Mouse (Mus musculus): ENCODE results near the gene Gpc2. TPM values are rescaled to one million over a fixed set of nuclear protein-coding genes. Genes with fewer than 3 reads are reported as not detected.

Gpc2 gene
- polyA plus RNA-seq (2012; ENCODE audit: insufficient read depth, insufficient read length, missing spikeins), result not detected in 2 replicates

DNA sequence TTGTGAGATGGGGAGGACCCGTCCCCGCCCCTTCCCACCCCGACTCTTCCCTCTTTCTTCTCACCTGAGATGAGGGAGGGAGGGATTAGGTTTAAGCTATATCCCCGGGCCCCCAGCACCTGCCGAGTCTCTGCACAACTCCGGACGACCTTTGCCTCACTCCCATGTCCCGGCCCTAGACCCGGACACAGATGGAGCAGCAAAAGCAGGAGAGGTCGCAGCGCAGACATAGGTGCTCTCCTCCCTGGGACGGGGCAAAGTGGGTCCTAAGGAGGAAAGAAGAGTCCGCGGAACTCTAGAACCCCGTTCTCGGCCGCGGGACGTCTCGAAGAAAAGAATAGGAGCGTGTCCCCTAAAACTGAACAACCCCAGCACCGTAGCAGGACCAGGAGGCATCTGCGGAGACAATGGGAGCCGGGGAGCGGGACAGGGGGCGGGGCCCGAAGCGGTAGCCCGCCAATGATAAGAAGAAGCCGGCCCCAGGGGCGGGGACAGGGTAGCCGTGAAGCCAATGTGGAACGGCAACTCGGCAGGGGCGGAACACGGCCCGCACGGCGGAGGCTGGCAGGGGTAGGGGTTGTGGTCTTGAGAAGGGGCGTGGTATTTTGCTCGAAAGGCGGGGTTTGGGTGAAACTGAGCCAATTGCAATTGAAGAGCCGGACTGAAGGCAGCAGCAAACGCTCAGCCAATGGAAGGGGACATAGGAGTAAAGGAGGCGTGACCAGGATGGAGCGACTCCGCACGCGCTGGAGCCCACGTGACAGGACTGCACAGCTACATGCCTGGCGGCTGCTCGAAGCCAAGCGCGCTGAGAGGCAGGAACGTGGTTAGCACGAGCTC lies at the start of gene Gpc2, which contains the start of the genes Gm43720 and Stag3:
Gpc2 (minus strand) TSS at position 421 of the 840 bp plus-strand sequence.
Gm43720 (minus strand) TSS at position 374 of the 840 bp plus-strand sequence.
Stag3 (plus strand) TSS at position 656 of the 840 bp plus-strand sequence.
- H3K4me1 ChIP-seq (ENCODE audit: control insufficient read depth, insufficient read depth, insufficient read length, low read length), result no peaks in the 10 kb centered on the region
- no peak within 1 kb of the TSS for H3K27ac ChIP-seq (replicated peaks; ENCODE audit: low read depth, low read length)
- peak within 1 kb of the TSS; percentile 52 for H3K4me3 ChIP-seq (ENCODE audit: insufficient read depth, low read depth, low read length)

DNA sequence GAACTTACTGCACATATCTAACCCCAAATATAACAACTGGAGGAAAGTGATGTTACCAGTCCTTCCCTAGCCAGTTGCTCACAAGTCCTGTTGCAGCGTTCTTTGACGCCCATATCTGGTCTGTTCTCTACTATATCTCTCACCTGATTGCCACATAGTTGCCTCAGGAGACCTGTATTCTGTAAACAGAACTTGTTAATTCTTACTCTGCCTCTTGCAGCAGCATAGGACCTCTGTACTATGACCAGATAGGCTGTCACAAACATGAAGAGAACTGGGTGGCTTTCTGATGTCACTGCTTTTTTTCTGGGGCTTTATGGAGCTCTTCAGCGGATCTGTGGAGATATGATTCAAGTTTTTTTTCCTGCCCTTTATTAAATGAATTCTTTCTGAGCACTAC lies 33.0 kb upstream of the Gpc2 start:
- H3K4me1 ChIP-seq (ENCODE audit: control insufficient read depth, insufficient read depth, insufficient read length, low read length), result no peaks in the 10 kb centered on the region
- H3K27ac ChIP-seq (replicated peaks; ENCODE audit: low read depth, low read length), result no peak overlapping the region
- no peak overlapping the region for H3K4me3 ChIP-seq (ENCODE audit: insufficient read depth, low read depth, low read length)

DNA sequence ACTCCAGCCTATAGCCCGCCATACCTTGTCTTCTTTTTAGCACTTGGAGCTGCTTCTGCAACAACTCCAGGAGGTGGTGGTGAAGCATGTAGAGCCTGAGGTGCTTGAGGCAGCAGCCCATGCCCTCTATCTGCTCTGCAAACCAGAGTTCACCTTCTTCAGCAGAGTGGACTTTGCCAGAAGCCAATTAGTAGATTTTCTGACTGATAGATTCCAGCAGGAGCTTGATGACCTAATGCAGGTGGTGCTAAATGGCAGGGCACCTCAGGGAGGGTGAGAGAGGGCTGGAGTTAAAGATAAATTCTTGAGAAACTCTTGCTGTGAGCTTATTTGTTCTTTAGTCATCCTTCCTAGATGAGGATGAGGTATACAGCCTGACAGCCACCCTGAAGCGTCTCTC lies 19.8 kb upstream of the Gpc2 start:
- no peaks in the 10 kb centered on the region for H3K4me1 ChIP-seq (ENCODE audit: control insufficient read depth, insufficient read depth, insufficient read length, low read length)
- H3K4me3 ChIP-seq (ENCODE audit: insufficient read depth, low read depth, low read length), result no peak overlapping the region
- no peak overlapping the region for H3K27ac ChIP-seq (replicated peaks; ENCODE audit: low read depth, low read length)

DNA sequence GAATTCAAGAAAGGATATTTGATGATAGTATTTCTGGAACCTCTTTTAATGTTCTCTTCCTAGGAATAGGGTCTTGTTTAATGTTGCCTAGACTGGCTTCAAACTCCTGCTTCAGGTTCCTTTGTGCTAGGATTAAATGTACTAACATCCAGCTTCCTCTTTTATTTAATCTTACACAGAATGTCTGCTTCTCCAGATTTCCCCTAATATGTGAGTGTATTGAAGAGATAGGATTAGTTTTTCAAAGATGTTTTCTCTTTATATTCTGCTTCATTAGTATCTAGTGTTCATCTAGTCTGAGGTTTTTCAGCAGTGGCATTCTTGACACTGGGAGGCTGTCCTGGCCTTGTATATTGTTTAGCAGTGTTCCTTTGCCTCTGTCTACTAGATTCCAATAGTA lies 14.4 kb upstream of the Gpc2 start:
- H3K4me3 ChIP-seq (ENCODE audit: insufficient read depth, low read depth, low read length), result no peak overlapping the region
- H3K4me1 ChIP-seq (ENCODE audit: control insufficient read depth, insufficient read depth, insufficient read length, low read length), result no peaks in the 10 kb centered on the region
- H3K27ac ChIP-seq (replicated peaks; ENCODE audit: low read depth, low read length), result no peak overlapping the region

DNA sequence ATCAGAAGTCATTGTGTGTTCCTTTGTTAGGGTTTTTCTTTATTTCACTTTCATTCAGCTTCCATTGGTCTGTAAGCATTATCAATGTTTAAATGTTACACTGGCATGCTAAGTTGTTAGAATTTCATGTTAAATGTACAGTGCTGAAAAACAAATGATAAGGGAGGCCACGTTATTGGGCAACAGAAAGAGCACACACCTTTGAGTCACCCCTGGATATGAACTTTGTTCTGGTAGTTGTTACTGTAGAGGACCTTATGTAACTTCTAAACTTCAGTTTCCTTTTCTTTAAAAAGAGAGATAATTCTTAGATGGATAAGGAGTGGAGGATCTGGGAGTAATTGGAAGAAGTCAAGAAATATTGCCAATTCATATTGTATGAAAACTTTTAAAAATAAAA lies 11.8 kb upstream of the Gpc2 start:
- H3K4me1 ChIP-seq (ENCODE audit: control insufficient read depth, insufficient read depth, insufficient read length, low read length), result no peaks in the 10 kb centered on the region
- H3K4me3 ChIP-seq (ENCODE audit: insufficient read depth, low read depth, low read length), result no peak overlapping the region
- no peak overlapping the region for H3K27ac ChIP-seq (replicated peaks; ENCODE audit: low read depth, low read length)

DNA sequence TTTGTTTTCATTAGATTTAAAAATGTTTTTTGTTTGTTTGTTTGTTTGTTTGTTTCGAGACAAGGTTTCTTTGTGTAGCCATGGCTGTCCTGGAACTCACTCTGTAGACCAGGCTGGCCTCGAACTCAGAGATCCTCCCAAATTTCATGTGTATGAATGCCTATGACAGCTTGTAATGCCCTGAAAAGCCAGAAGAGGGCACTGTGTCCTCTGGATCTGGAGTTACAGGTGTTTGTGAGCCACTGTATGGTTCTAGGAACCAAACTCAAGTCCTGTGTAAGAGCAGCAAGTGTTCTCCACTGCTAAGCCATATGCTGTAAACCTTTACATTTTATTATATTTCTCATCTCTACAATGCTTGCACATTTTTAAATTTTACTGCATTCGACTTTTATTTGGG lies 8.1 kb upstream of the Gpc2 start:
- no peak overlapping the region for H3K4me3 ChIP-seq (ENCODE audit: insufficient read depth, low read depth, low read length)
- no peak overlapping the region for H3K27ac ChIP-seq (replicated peaks; ENCODE audit: low read depth, low read length)
- H3K4me1 ChIP-seq (ENCODE audit: control insufficient read depth, insufficient read depth, insufficient read length, low read length), result no peaks in the 10 kb centered on the region

DNA sequence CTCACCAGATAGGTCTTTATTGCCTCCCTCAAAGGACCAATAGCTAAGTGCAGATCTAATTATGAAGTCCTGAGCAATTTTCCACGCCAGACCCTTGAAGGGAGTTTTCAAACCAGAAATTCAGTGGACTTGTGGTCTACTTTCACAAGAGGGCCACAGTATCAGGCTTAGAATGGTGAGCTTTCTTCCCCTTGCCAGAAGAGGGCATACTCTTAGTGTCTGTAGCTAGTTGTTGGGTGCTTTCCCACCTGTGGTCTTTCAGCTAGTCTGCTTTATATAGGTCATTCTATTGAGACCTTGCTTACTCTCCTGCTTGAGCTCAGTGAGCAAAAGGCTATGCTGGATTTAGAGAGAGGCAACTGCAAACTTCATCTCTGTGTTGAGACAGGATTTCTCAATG lies 3.7 kb upstream of the Gpc2 start:
- Histone ChIP-seq H3K4me3 (ENCODE audit: insufficient read depth, low read depth, low read length) (no peak overlapping the region), H3K27ac (replicated peaks; ENCODE audit: low read depth, low read length) (no peak overlapping the region), H3K4me1 (ENCODE audit: control insufficient read depth, insufficient read depth, insufficient read length, low read length) (no peaks in the 10 kb centered on the region)

DNA sequence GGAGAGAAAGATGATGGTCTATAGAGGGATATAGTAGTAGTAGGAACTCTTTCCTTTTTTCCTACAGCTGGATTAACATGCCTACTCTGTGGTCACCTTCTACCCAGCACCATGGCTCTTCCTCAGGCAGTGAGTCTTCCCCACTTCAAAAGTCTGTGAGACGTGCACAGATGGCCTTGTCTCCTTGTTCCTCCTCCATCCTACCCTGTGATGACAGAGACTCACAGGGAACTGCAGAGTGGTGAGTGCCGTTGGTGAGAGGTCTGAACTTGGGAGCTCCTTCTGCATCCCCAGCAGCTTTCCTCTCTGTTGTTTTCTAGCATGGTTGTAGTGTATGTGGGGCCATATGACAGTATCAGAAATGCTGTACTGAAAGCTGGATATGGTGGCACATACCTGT lies 2.0 kb upstream of the Gpc2 start:
- H3K4me1 ChIP-seq (ENCODE audit: control insufficient read depth, insufficient read depth, insufficient read length, low read length), result no peaks in the 10 kb centered on the region
- no peak overlapping the region for H3K4me3 ChIP-seq (ENCODE audit: insufficient read depth, low read depth, low read length)
- no peak overlapping the region for H3K27ac ChIP-seq (replicated peaks; ENCODE audit: low read depth, low read length)

DNA sequence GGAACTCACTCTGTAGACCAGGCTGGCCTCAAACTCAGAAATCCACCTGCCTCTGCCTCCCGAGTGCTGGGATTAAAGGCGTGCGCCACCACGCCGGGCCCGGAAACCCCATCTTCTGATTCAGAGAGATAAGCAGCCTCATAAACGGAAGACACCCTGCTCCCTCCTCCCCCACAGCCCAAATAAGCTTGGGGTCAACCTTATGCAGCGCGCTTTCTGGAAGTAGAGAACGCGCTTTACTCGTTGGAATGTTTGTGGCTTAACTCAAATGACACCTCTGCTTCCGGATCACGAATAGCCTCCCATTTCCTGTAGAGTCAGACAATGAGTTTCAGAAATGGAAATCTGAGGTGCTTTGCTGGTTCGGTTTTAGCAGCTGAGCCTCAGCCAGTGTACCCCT lies 1.0 kb upstream of the Gpc2 start:
- no peak overlapping the region for H3K27ac ChIP-seq (replicated peaks; ENCODE audit: low read depth, low read length)
- H3K4me3 ChIP-seq (ENCODE audit: insufficient read depth, low read depth, low read length), result no peak overlapping the region
- no peaks in the 10 kb centered on the region for H3K4me1 ChIP-seq (ENCODE audit: control insufficient read depth, insufficient read depth, insufficient read length, low read length)

DNA sequence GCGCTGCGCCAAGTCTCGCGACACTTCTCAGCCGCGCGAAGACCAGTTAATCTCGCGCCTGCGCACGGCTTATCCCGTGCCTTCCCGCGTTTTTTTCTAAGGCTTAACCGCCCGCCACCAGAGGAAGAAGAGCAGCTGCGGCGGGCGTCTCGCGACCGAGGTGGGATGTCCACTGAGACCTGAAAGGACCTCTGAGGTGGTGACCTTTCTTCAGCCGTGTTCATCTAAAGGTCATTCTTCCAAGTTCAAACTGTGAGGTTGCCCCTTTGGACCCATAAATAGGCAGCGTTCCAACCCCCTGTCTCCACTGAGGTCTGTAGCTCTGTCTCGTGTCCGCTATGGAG lies 592 bp upstream of the Gpc2 start:
- H3K4me3 ChIP-seq (ENCODE audit: insufficient read depth, low read depth, low read length), result peak overlapping the region; percentile 52
- H3K4me1 ChIP-seq (ENCODE audit: control insufficient read depth, insufficient read depth, insufficient read length, low read length), result no peaks in the 10 kb centered on the region
- H3K27ac ChIP-seq (replicated peaks; ENCODE audit: low read depth, low read length), result no peak overlapping the region

DNA sequence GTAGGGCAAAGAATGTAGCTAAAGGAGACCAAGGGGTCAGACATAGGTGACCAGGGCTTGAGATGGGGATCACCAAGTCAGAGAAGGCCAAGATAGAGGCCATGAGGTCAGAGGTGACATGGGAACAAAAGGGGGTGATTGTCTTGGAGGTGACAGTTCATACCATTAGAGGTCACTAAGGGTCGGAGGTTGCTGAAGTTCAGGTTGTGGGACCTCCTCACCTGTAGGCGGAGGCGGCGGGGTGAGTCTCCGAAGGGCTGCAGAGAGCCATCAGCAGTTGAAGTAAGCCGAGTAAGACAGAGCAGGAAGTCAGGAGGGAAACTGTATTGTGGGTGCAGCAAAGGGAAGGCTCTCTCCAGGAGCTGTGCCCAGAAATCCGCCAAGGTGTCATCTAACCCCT lies 1.8 kb downstream of the Gpc2 start:
- Histone ChIP-seq H3K27ac (replicated peaks; ENCODE audit: low read depth, low read length) (no peak overlapping the region), H3K4me1 (ENCODE audit: control insufficient read depth, insufficient read depth, insufficient read length, low read length) (no peaks in the 10 kb centered on the region)

DNA sequence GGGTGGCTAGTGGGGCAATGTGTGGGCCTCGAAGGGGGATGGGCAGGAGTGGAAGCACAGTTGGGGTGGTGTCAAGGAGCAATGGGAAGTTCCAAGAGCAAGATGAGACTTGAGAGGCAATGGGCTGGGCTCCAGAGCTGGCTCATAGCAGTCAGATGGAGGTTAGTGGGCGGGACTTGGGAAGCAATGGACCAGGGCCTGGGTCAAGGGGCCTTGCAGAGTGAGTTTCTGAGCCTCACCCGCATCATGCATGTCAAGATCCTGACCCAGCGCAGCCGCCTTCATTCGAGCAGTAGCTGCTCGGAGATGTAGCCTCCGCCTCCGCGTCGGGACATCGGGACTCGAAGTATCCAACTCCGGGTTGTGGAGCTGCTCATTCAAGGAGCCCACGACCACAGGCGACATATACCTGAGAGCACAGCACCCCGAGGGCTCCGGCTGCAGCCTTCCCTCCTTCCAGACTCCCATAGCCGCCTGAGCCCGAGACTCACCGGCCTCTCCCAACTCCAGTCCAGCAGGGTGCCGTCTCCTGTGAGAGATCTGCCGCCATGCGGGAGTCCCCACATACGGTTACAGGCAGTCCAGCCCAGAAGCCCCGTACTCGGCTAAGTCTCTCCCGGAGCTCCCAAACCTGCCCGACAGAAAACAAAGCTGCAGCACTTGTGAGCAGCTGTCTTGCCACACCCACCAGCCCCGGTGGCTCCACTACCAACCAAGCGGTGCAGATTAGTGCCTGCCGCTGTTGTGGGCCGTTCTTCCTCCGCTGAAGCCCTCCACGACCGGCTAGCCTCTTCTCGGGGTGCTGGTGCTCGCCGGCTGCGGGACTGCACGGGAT lies 4.4 kb downstream of the Gpc2 start:
- Histone ChIP-seq H3K4me1 (ENCODE audit: control insufficient read depth, insufficient read depth, insufficient read length, low read length) (no peaks in the 10 kb centered on the region), H3K4me3 (ENCODE audit: insufficient read depth, low read depth, low read length) (no peak overlapping the region), H3K27ac (replicated peaks; ENCODE audit: low read depth, low read length) (no peak overlapping the region)

More for the DNA sequence above, 1.8 kb downstream of the Gpc2 start:
- no peak overlapping the region for H3K4me3 ChIP-seq (ENCODE audit: insufficient read depth, low read depth, low read length)

DNA sequence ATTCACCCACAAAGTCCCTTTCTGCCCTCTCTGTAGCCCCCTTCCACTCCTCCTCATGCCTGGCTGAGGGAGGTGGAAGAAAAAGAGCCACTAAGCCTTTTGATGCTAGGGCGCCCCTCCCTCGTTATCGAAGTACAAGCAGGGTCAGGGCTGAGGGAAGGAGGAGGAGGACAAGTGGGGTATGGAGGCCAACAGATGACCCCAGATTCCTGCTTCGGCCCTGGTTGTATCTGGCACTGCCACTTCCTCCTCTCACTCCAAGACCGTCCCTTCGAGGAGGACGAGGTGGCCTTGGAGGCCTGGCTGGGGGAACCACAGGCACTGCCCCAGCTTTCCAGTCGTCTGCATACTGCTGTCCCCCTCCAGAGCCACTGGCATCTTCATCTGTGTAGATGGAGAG lies 5.6 kb downstream of the Gpc2 start:
- Histone ChIP-seq H3K4me1 (ENCODE audit: control insufficient read depth, insufficient read depth, insufficient read length, low read length) (no peaks in the 10 kb centered on the region), H3K4me3 (ENCODE audit: insufficient read depth, low read depth, low read length) (no peak overlapping the region), H3K27ac (replicated peaks; ENCODE audit: low read depth, low read length) (no peak overlapping the region)

DNA sequence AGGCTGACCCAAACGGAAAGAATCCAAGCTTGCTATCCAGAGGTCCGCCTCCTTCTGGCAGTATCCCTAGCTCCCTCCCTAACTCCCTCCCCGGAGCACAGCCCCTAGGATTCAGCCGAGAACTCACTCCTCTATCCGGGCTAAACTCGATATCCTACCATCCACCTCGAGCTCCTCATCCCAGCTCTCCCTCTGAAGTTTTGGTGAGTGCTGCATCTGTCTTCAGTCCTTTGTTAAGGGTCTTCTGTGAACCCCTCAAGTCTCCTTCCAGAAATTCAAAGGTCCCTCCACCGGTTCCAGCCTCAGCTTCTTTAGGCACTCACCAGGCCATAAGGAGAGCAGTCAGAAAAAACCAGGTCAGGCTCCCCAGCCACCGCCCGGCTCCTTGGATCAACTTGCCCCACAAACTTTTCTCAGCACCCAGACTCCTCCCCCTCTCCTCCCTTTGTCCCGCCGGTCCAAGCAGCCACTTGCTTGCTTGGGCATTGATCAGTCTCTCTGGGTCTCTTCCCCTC lies 7.3 kb downstream of the Gpc2 start, which contains the start of gene Gal3st4:
Gal3st4 (minus strand) TSS at position 432 of the 515 bp plus-strand sequence.
- Histone ChIP-seq H3K4me3 (ENCODE audit: insufficient read depth, low read depth, low read length) (no peak within 1 kb of the TSS), H3K4me1 (ENCODE audit: control insufficient read depth, insufficient read depth, insufficient read length, low read length) (no peaks in the 10 kb centered on the region), H3K27ac (replicated peaks; ENCODE audit: low read depth, low read length) (no peak within 1 kb of the TSS)

DNA sequence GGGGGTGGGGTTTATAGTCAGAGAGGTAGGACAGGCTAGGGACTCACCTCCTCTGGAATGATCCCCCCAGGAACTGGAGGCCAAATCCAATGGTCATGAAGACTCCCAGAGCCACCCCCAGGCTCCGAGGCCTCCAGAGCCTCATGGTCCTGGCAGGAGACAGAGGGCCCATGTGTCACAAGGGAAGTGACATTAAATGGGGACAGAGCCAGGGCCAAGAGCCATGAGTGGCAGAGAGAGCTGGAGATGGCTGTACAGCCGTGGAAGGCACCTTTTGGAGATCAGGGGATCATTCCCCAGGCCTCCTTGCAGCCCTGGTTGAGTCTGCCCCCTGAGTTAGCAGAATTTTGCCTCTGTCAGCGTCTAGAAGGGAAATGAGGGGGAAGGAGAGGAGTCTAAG lies 8.6 kb downstream of the Gpc2 start:
- no peaks in the 10 kb centered on the region for H3K4me1 ChIP-seq (ENCODE audit: control insufficient read depth, insufficient read depth, insufficient read length, low read length)

More for the DNA sequence above, 8.6 kb downstream of the Gpc2 start:
- Histone ChIP-seq H3K4me3 (ENCODE audit: insufficient read depth, low read depth, low read length) (no peak overlapping the region), H3K27ac (replicated peaks; ENCODE audit: low read depth, low read length) (no peak overlapping the region)
